Mouse (Mus musculus): Measurements from ENCODE around the gene Exoc4. TPM values are rescaled to one million over a fixed set of nuclear protein-coding genes. Genes with fewer than 3 reads are reported as not detected.

Exoc4 gene
- total and polyA plus RNA-seq, 2 experiments = 3.7 to 28.0 TPM

GRCm38 (mm10) chr6:33507134-33507533, 258.2 kb downstream of the Exoc4 start:
- no peak overlapping the region for H3K4me3 ChIP-seq (ENCODE audit: insufficient read depth, low read depth, low read length)
- TF ChIP-seq CTCF (IDR thresholded peaks at IDR 0.05; ENCODE audit: low read depth, low read length) (no peak), POLR2A (IDR thresholded peaks at IDR 0.05; ENCODE audit: extremely low read depth, insufficient read depth, low read length) (no peak)
- H3K36me3 ChIP-seq (ENCODE audit: control insufficient read depth, insufficient read depth, low read length) = no peaks in the 10 kb centered on the region
- H3K4me1 ChIP-seq (ENCODE audit: control insufficient read depth, insufficient read depth, low read length) = no peaks in the 10 kb centered on the region
- H3K9ac ChIP-seq (ENCODE audit: low read depth, low read length) = no peak overlapping the region
- no peak overlapping the region for H3K27ac ChIP-seq (replicated peaks; ENCODE audit: insufficient read depth, low read depth, low read length)
- no peaks in the 10 kb centered on the region for H3K79me2 ChIP-seq (ENCODE audit: control insufficient read depth, insufficient read depth, low read length)
- DNase-seq (ENCODE audit: extremely low read depth, low read depth, low spot score) = no peak
- H3K27me3 ChIP-seq (ENCODE audit: control insufficient read depth, insufficient read depth, low read length) = no peaks in the 10 kb centered on the region

DNA sequence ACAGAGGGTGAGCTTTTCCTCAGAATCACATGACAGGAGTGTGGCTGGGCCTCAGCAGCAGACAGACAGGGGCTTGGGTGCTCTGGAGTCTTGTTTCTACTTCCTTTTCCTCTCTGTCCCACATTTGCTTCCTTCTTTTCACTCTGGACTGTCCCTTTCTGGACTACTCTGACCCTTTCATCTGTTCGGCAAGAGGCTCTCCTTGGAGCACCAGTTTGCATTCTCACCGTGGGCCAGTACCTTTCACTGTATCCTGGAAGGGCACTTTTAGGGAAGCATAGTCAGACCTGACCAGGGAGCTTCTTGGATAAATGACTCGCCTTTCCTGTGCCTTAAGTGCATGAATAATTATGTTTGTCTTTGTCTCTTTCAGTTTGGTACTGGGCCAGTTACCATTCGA, 266.5 kb downstream of the Exoc4 start:
- Histone ChIP-seq H3K4me3 (ENCODE audit: insufficient read depth, low read depth, low read length) (no peak overlapping the region), H3K79me2 (ENCODE audit: control insufficient read depth, insufficient read depth, low read length) (no peaks in the 10 kb centered on the region), H3K9ac (ENCODE audit: low read depth, low read length) (no peak overlapping the region), H3K36me3 (ENCODE audit: control insufficient read depth, insufficient read depth, low read length) (no peaks in the 10 kb centered on the region), H3K4me1 (ENCODE audit: control insufficient read depth, insufficient read depth, low read length) (0 out of 2 replicates have a peak, but pooled peaks cover 2% of the 10 kb centered on the region), H3K27me3 (ENCODE audit: control insufficient read depth, insufficient read depth, low read length) (no peaks in the 10 kb centered on the region), H3K27ac (replicated peaks; ENCODE audit: insufficient read depth, low read depth, low read length) (no peak overlapping the region)
- TF ChIP-seq POLR2A (IDR thresholded peaks at IDR 0.05; ENCODE audit: extremely low read depth, insufficient read depth, low read length) (no peak), CTCF (IDR thresholded peaks at IDR 0.05; ENCODE audit: low read depth, low read length) (no peak)
- 57% methylated on average over 4 of the region's 4 CpGs for WGBS
- DNase-seq (ENCODE audit: extremely low read depth, low read depth, low spot score) = peak; percentile 33

DNA sequence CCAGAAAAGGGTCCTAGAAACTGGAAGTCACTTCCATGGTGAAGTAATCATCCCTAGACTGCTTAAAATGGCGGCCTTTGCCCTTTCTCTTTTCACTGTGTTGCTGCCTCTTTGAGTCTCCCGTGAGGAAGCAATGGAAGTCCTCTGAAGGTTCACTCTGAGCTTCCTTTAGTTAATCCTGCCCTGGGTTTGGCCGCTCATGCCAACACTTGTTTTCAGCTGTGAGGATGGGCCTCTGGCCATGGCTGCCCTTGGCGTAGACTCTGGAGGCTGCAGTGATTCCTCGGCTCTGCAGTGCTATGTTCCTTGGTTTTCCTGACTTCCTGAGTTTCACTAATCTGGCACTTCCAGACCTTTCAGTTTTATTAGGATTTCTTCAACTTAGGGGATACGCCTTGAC, 267.9 kb downstream of the Exoc4 start:
- Histone ChIP-seq H3K79me2 (ENCODE audit: control insufficient read depth, insufficient read depth, low read length) (no peaks in the 10 kb centered on the region), H3K27me3 (ENCODE audit: control insufficient read depth, insufficient read depth, low read length) (no peaks in the 10 kb centered on the region), H3K9ac (ENCODE audit: low read depth, low read length) (no peak overlapping the region), H3K36me3 (ENCODE audit: control insufficient read depth, insufficient read depth, low read length) (no peaks in the 10 kb centered on the region), H3K4me1 (ENCODE audit: control insufficient read depth, insufficient read depth, low read length) (0 out of 2 replicates have a peak, but pooled peaks cover 2% of the 10 kb centered on the region), H3K4me3 (ENCODE audit: insufficient read depth, low read depth, low read length) (no peak overlapping the region), H3K27ac (replicated peaks; ENCODE audit: insufficient read depth, low read depth, low read length) (no peak overlapping the region)
- DNase-seq (ENCODE audit: extremely low read depth, low read depth, low spot score) = no peak
- WGBS = 89% methylated on average over 6 of the region's 6 CpGs
- TF ChIP-seq POLR2A (IDR thresholded peaks at IDR 0.05; ENCODE audit: extremely low read depth, insufficient read depth, low read length) (no peak), CTCF (IDR thresholded peaks at IDR 0.05; ENCODE audit: low read depth, low read length) (no peak)

DNA sequence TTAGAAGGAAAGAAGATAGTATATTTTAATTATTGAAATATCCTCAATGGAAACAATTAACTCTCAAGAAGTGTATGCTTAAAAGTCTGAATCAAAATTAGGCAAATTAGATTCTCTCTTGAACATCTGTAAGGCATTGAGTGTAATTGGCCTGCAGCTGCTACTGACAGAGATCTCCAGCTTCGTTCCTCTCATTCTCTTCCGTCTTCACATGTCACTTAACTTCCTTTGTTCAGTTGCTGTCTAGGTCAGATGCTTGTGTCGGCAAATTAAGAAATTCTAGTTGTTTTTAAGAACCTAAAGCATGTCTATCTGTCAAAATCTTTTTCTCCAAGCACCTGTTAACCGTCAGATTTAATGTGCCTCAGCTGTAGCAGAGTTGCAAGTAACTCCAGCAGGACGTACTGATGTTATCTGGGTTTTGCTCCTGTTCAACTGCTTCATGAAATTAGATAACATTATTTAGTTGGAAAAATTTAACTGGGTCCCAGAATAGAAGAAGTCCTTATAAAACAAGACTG, 269.1 kb downstream of the Exoc4 start:
- H3K27me3 ChIP-seq (ENCODE audit: control insufficient read depth, insufficient read depth, low read length) = no peaks in the 10 kb centered on the region
- H3K4me3 ChIP-seq (ENCODE audit: insufficient read depth, low read depth, low read length) = no peak overlapping the region
- 0 out of 2 replicates have a peak, but pooled peaks cover 2% of the 10 kb centered on the region for H3K4me1 ChIP-seq (ENCODE audit: control insufficient read depth, insufficient read depth, low read length)
- no peak for TF ChIP-seq POLR2A (IDR thresholded peaks at IDR 0.05; ENCODE audit: extremely low read depth, insufficient read depth, low read length)
- no peak for TF ChIP-seq CTCF (IDR thresholded peaks at IDR 0.05; ENCODE audit: low read depth, low read length)
- no peaks in the 10 kb centered on the region for H3K79me2 ChIP-seq (ENCODE audit: control insufficient read depth, insufficient read depth, low read length)
- H3K36me3 ChIP-seq (ENCODE audit: control insufficient read depth, insufficient read depth, low read length) = no peaks in the 10 kb centered on the region
- DNase-seq (ENCODE audit: extremely low read depth, low read depth, low spot score) = no peak
- no peak overlapping the region for H3K9ac ChIP-seq (ENCODE audit: low read depth, low read length)
- no peak overlapping the region for H3K27ac ChIP-seq (replicated peaks; ENCODE audit: insufficient read depth, low read depth, low read length)
- 82% methylated on average over 5 of the region's 5 CpGs for WGBS

- Histone ChIP-seq H3K9ac (ENCODE audit: low read depth, low read length) (no peak overlapping the region), H3K4me3 (ENCODE audit: insufficient read depth, low read depth, low read length) (no peak overlapping the region), H3K4me1 (ENCODE audit: control insufficient read depth, insufficient read depth, low read length) (no peaks in the 10 kb centered on the region), H3K27me3 (ENCODE audit: control insufficient read depth, insufficient read depth, low read length) (no peaks in the 10 kb centered on the region), H3K79me2 (ENCODE audit: control insufficient read depth, insufficient read depth, low read length) (no peaks in the 10 kb centered on the region), H3K36me3 (ENCODE audit: control insufficient read depth, insufficient read depth, low read length) (no peaks in the 10 kb centered on the region), H3K27ac (replicated peaks; ENCODE audit: insufficient read depth, low read depth, low read length) (no peak overlapping the region)
- DNase-seq (ENCODE audit: extremely low read depth, low read depth, low spot score) = no peak
- 94% methylated on average over 7 of the region's 7 CpGs for WGBS
- TF ChIP-seq POLR2A (IDR thresholded peaks at IDR 0.05; ENCODE audit: extremely low read depth, insufficient read depth, low read length) = no peak
- no peak for TF ChIP-seq CTCF (IDR thresholded peaks at IDR 0.05; ENCODE audit: low read depth, low read length)
These were observed 276.9 kb downstream of the Exoc4 start for GRCm38 (mm10) chr6:33525695-33526366.

DNA sequence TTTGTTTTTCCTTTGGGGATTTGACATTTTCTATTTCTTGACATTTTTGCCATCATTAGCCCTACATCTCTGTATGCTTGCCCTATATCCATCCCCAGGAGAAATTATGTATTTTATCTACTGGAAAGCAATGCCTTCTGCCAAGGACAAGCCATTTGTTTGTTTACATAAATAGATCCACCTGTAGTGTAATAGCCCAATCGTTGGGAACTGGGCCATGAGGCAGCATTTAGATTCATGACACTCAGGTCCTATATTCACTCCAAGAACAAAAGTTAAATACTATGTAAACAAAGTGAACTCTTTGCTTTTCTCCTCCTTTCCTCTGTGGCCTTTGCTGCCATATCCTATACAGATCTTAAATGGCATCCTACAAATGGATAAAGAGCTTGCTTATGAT, 291.5 kb downstream of the Exoc4 start:
- DNase-seq (ENCODE audit: extremely low read depth, low read depth, low spot score) = no peak
- H3K27me3 ChIP-seq (ENCODE audit: control insufficient read depth, insufficient read depth, low read length) = no peaks in the 10 kb centered on the region
- no peak overlapping the region for H3K27ac ChIP-seq (replicated peaks; ENCODE audit: insufficient read depth, low read depth, low read length)
- no peak overlapping the region for H3K4me3 ChIP-seq (ENCODE audit: insufficient read depth, low read depth, low read length)
- H3K36me3 ChIP-seq (ENCODE audit: control insufficient read depth, insufficient read depth, low read length) = no peaks in the 10 kb centered on the region
- no peak overlapping the region for H3K9ac ChIP-seq (ENCODE audit: low read depth, low read length)
- H3K79me2 ChIP-seq (ENCODE audit: control insufficient read depth, insufficient read depth, low read length) = no peaks in the 10 kb centered on the region
- no peaks in the 10 kb centered on the region for H3K4me1 ChIP-seq (ENCODE audit: control insufficient read depth, insufficient read depth, low read length)
- TF ChIP-seq CTCF (IDR thresholded peaks at IDR 0.05; ENCODE audit: low read depth, low read length) = no peak
- TF ChIP-seq POLR2A (IDR thresholded peaks at IDR 0.05; ENCODE audit: extremely low read depth, insufficient read depth, low read length) = no peak
- WGBS = 56% methylated on average over 1 of the region's 1 CpGs

Data from liver, adult 2 months (tissue).